Mouse (Mus musculus) c-Kit-negative CD71-positive TER-119-positive erythroid progenitor cells, embryonic 14.5 days (primary cell): ENCODE measurements around the gene Babam2.

Experiments used
- DNase-seq: peaks from one replicate; pipeline ENCODE4 v3.0.0-alpha.2; 2013; ENCODE audit warnings: low read depth, low spot score

Babam2 gene

DNA sequence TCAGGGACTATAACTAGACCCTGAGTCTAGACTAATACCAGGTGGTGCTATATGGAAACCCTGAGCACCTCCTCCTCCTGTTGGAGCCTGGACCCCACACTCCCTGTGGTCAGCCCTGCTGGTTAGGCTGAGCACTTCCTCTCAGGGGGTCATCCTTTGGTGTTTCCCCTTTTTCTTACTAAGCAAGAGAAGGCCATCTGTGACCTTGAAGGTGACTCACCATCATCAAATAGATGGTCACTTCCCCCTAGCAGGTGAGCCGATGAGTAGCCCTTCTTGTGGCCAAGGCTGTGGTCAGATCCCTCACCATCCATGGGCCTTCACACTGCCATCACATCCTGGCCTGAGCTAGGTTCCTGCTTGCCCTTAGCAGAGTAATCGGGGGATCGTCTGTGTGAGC is 379.7 kb downstream of the Babam2 start:
- DNase-seq: no peak

DNA sequence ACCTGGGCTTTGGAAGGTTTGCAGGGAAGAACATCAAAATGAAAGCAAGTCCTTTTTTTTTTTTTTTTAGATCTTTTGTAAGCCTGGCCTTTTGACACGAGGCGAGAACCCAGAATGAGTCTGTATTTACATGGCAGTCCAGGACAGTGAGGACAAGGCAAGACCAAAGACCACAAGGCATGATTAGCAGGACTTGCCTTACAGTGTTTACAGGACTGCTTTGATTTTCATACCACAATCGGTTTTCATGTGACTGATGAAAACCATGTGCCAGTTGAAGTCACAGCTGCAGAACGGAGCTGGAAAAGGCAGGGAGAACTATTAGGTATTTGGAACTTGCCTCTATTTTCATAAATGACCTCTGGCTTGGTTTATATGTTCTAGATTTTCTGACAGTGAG is 381.5 kb downstream of the Babam2 start:
- no peak for DNase-seq

DNA sequence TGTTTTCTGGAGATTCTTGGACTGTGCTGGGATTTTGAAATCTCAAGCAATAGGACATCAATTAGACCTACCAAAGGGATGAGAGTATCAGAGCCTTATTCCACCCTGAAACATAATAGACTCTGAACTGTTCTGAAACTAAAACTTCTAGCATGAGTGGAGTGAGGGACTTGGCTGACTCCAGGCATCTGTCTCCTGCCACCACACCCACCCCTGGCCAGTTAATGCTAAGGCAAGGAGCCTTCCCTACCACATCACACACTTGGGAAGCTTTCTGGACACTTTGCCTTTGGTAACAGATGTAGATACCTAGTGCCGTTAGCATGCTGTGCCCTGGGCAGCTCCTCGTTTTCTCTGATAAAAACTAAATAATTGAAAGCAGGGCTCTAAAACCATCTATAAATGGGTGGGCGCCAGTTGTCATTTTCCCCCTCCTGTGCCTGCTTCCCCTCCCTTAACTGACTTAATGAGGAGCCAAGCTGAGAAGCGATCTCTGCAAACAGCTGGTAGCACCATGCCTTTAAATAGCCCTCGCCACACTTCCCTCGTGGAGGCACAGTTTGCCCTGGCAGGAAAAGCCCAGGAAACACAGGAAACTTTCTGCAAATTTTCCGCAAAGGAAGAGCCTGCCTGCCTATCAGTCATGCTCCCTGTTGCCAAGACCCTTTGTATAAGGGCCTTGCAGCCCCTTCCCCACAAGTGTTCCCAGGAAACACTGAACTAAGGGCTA is 383.2 kb downstream of the Babam2 start:
- DNase-seq: no peak

- DNase-seq: no peak
These were observed 386.9 kb downstream of the Babam2 start for GRCm38 (mm10) chr5:32084401-32084804.

GRCm38 (mm10) chr5:32085566-32085965 is 388.1 kb downstream of the Babam2 start:
- DNase-seq: no peak

- DNase-seq: no peak
These were observed 388.5 kb downstream of the Babam2 start for GRCm38 (mm10) chr5:32085971-32086370.

GRCm38 (mm10) chr5:32086526-32087090 is 389.1 kb downstream of the Babam2 start:
- no peak for DNase-seq

- no peak for DNase-seq
These were observed 392.0 kb downstream of the Babam2 start for GRCm38 (mm10) chr5:32089481-32089880.

DNA sequence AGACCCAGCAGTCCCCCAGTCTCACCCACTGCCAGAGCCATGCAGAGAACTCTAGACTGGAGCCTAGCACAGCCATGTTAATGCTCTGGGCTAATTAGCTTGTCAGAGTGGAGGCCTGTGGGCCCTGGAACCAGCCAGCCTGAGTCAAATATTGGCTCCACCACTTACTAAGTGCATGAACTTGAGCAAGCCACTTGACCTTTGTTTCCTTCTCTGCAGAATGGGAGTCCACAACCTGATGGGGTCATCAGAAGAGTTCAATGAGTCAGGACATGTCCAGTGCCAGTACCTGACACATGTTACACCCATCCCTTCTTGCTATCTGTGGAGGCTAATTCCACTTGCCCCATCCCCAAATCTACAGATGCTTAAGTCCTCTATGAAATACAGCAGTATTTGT is 394.8 kb downstream of the Babam2 start:
- no peak for DNase-seq

DNA sequence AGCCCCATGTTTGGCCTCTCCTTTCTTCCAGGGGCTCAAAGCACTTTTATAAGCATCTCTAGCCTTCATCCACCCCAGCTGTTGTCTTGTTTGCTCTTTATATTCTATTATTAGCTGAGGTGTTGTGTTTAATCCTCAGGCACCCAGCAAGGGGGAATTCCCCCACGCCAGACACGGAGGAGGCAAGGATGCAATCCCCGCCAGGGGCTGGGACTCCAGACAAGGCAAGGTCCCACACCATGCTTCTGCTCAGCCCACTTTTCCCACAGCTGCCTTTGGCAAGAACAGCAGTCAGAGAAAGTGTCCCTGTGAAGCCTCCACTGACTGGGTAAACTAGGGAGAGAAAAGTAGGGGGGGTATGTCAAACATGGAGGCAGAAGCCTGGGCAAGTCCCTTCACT is 401.2 kb downstream of the Babam2 start:
- DNase-seq: no peak

DNA sequence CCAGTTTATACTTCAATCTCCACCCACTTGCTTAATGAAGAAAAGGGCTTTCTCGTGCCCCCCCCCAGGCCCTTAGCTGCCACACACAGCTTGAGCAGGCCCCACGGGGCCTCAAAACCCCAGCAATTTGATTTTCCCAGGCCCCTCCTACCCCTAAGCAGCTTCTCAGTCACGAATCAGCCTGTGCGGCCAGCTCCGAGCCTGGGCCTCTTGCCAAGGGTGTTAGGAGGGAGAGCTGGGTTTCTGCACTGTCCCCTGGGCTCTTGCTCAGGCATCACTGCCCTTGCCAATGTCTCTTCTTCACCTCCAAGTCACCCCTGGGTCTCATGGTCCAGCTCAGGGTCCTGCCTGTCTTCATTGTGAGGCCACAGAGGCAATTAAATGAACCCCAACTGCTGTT is 405.0 kb downstream of the Babam2 start:
- no peak for DNase-seq

DNA sequence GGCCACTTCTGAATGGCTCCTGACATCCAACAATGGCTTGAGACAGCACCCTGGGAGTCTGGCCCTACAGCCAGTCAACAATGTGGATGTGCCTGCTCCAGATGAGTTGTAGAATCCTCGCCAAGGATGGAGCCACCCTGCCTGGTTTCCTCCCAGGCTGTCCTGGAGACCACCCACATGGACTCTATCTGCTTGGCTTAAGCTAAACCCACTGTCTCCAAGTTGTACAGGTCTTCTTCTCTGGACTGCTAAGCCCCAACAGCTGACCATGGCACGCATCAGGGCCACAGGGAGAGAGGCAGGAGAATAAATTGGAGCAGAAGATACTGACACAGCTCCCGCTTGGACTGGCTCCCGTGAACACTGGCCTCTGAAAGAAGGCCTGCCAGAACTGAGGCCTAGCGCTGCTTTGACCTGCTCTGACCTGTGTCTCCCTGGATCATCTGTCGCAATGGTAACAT is 405.5 kb downstream of the Babam2 start:
- DNase-seq: no peak

DNA sequence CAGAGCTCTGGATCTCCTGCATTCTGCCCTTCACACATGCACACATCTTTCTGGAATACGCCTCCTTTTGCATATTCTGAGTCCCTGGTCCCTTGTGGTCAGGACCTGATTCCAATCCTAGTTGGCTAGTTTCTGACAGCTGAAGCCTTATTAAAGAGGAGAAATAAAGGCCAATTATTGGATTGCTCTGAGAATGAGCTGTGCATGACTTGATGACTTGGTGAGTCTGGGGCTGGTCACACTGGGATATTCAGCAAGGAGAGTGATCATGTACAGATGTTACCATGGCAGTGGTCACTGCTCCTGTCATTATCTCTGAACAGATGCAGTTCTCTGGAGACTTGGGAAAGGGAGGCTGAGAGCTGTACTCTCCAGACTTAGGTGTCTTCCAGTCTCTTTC is 406.1 kb downstream of the Babam2 start:
- no peak for DNase-seq

- DNase-seq: no peak
These were observed 406.9 kb downstream of the Babam2 start for GRCm38 (mm10) chr5:32104119-32104990.

DNA sequence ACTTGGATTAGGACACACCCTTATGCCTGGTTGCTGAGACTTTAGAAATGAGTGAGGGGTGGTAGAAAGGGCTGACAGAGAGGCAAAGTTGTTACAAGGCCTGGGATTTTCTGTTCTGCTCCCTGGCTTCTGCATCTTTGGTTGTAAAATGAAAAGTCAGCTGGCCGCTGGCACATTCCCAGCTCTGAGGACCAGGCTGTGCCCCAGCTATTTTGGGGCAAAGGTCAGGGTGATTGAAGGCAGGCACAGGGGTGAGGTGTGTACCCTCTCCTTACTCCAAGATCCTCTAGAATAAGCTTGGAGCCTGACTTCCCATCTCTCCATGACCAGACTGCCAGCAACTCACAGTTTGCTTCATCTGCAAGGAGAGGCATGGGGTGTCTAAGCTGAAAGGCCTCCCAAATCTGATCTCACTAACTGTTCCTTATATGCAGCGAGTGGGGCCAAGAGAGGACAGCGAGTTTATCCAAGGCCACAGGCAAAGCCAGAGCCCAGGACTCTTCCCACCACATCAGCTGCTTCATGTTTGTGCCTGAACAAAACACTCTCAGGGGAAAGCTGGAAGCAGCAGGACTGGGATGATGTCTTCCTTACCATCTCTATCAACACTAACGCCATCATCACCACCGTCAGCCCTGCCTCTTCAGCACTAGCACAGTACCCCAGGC is 409.1 kb downstream of the Babam2 start:
- DNase-seq: no peak

DNA sequence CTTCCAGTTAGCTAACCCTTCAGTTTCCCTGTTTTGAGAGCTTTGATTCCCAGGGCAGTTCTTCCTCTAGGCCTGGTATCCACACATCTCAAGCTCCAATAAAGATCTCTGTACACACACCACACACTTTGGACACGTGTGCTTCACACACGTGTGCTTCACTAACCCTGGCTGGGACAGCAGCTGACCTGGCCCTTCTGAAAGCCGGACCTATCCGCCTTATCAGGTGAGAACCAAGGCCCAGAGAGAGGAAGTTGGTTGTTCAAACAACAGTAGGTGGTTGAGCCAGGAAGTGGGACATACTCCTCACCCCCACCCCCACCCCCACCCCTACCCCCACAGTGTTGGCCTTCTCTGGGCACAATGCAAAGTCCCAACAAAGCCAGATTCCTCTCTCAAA is 413.2 kb downstream of the Babam2 start:
- DNase-seq: no peak

- no peak for DNase-seq
These were observed 414.9 kb downstream of the Babam2 start for GRCm38 (mm10) chr5:32112206-32112916.

DNA sequence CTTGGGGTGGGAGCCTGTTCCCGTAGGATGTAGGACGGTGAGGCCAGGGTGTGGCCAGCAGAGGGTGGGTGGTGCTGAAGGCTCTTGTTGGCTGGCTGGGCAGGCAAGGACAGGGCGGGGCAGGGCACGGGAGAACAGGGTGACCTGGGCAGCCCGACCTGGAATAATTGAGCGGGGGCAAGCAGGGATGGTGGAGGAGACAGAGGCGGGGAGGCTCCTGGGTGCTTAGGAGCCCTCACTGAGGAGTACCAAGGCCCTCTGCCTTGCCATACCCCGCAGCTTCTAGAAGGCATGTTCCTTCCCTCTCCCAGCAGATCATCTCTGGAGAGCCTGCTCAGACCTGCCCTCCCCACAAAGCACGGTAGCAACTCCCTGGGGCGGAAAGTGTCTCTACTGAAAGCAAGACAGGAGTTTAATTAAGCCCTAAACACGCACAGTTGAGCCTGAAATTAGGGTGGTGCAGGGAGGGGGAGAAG is 423.5 kb downstream of the Babam2 start:
- no peak for DNase-seq

- DNase-seq: no peak
These were observed 424.5 kb downstream of the Babam2 start for GRCm38 (mm10) chr5:32121936-32122335.

GRCm38 (mm10) chr5:32122363-32122762 is 424.9 kb downstream of the Babam2 start:
- DNase-seq: no peak

DNA sequence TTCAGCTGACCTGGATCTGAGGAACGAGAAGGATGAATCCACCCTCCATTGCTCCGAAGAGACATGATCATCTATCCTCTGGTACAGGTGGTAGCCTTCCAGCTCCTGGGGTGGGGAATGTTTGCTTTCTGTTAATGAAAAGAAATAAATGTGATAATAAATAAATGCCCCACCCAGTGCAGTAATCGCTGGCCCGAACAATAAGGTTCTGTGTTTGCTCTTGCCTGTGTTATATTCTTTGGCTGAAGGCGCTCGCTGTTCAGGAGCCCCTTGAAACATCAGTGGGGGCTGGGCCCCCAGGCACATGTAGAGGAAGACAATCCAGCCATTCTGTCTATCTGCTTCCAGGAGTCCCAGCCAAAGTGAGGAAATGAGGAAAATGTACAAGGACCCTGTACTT is 427.5 kb downstream of the Babam2 start:
- DNase-seq: no peak
